29 mouse cellular contexts compared by ENCODE assay signal in genomic region chrX:51635756-51636155, GRCm38 (mm10). TPM values are rescaled to one million over a fixed set of nuclear protein-coding genes. Genes with fewer than 3 reads are reported as not detected.
DNase-seq lines count a peak whose midpoint lies in the region; ATAC-seq and TF ChIP-seq lines count a peak whose summit lies in the region.
"Had no signal": no experiment of that assay in that cellular context is flagged by ENCODE, and none has a peak within 500 bp of the region (broad histone marks: within the 10 kb centered on the region; RNA-seq: fewer than 3 reads in every experiment).

No protein-coding gene starts in this region.

- no peak overlapping the region for H3K4me3 ChIP-seq in neural tube, embryonic 15.5 days (replicated peaks)
- H3K4me3 ChIP-seq in embryonic facial prominence, embryonic 11.5 days (ENCODE audit: low read depth, low read length) = no peak overlapping the region
- H3K4me3 ChIP-seq in lung, adult 2 months (replicated peaks; ENCODE audit: extremely low read depth, low read depth, low read length) = no peak overlapping the region
- H3K4me3 ChIP-seq: embryonic facial prominence, embryonic 13.5 days; erythroblast, embryonic 14.5 days; gastrocnemius, adult 2 months had no signal

- H3K36me3 ChIP-seq in neural tube, embryonic 15.5 days = no peaks in the 10 kb centered on the region
- H3K36me3 ChIP-seq in embryonic facial prominence, embryonic 11.5 days (replicated peaks; ENCODE audit: control insufficient read depth, insufficient read depth, low read depth, low read length) = no peaks in the 10 kb centered on the region
- H3K36me3 ChIP-seq: embryonic facial prominence, embryonic 13.5 days; G1E had no signal

- H3K4me2 ChIP-seq in neural tube, embryonic 15.5 days = no peak overlapping the region
- no peak overlapping the region for H3K4me2 ChIP-seq in embryonic facial prominence, embryonic 11.5 days (ENCODE audit: low read depth, low read length)
- H3K4me2 ChIP-seq: embryonic facial prominence, embryonic 13.5 days; heart, embryonic 11.5 days; hindbrain, embryonic 14.5 days had no signal

- TF ChIP-seq CTCF in lung, adult 2 months (IDR thresholded peaks at IDR 0.05; ENCODE audit: insufficient read depth, low read length) = no peak

- no peaks in the 10 kb centered on the region for H3K4me1 ChIP-seq in neural tube, embryonic 15.5 days
- no peaks in the 10 kb centered on the region for H3K4me1 ChIP-seq in embryonic facial prominence, embryonic 11.5 days (ENCODE audit: control insufficient read depth, insufficient read depth, low read length)
- no peaks in the 10 kb centered on the region for H3K4me1 ChIP-seq in lung, adult 2 months (ENCODE audit: control insufficient read depth, insufficient read depth, low read length)
- H3K4me1 ChIP-seq: embryonic facial prominence, embryonic 13.5 days had no signal

- TF ChIP-seq POLR2A in lung, adult 2 months (IDR thresholded peaks at IDR 0.05; ENCODE audit: borderline replicate concordance, extremely low read depth, low read depth, low read length) = no peak

- H3K9me3 ChIP-seq in neural tube, embryonic 15.5 days (replicated peaks) = no peaks in the 10 kb centered on the region
- H3K9me3 ChIP-seq in embryonic facial prominence, embryonic 11.5 days (replicated peaks; ENCODE audit: control insufficient read depth, low read length) = no peaks in the 10 kb centered on the region
- H3K9me3 ChIP-seq: embryonic facial prominence, embryonic 13.5 days; G1E had no signal

- H3K27ac ChIP-seq in neural tube, embryonic 15.5 days (replicated peaks) = no peak overlapping the region
- no peak overlapping the region for H3K27ac ChIP-seq in embryonic facial prominence, embryonic 11.5 days (replicated peaks; ENCODE audit: low read depth, low read length)
- H3K27ac ChIP-seq: embryonic facial prominence, embryonic 13.5 days; gastrocnemius, adult 2 months; hindbrain, embryonic 14.5 days; hindbrain, postnatal 0 days had no signal

- no peak for ATAC-seq in neural tube, embryonic 15.5 days (ENCODE audit: low FRiP score)
- no peak for ATAC-seq in embryonic facial prominence, embryonic 11.5 days (replicated peaks; ENCODE audit: insufficient number of reproducible peaks, low FRiP score, low TSS enrichment, low read depth)
- no peak for ATAC-seq in megakaryocyte-erythroid progenitor cell, adult 5-6 weeks (replicated peaks; ENCODE audit: low FRiP score, low TSS enrichment, poor library complexity, severe bottlenecking)
- ATAC-seq: forebrain, embryonic 14.5 days; forebrain, postnatal 0 days; hindbrain, postnatal 0 days; inflammation-experienced regulatory T-cells, adult 6 months; intestine, embryonic 16.5 days; Patski had no signal

- 69% methylated on average over 7 of the region's 7 CpGs for WGBS in neural tube, embryonic 15.5 days
- WGBS in embryonic facial prominence, embryonic 11.5 days = 46% methylated on average over 7 of the region's 7 CpGs
- WGBS in lung, adult 2 months = 80% methylated on average over 7 of the region's 7 CpGs

- DNase-seq in neural tube, embryonic 10.5 days (ENCODE audit: extremely low spot score, low spot score) = peak; percentile 14
- DNase-seq in embryo, embryonic 10 days (ENCODE audit: low spot score) = peak; percentile 13
- peak; percentile 14 for DNase-seq in embryo, embryonic 11 days
- DNase-seq in embryonic facial prominence, embryonic 11.5 days (ENCODE audit: low spot score) = peak; percentile 25
- no peak for DNase-seq in spleen, postnatal 10 days (ENCODE audit: low spot score in 2 of 2)
- DNase-seq in lung, adult 2 months = no peak
- DNase-seq: adrenal gland, postnatal 10 days; adrenal gland, postnatal 36 days; cerebellum, adult 11 months; cerebellum, adult 2 months; cerebellum, adult 9-11 months; cerebellum, postnatal 36 days; forebrain, postnatal 0 days; gastrocnemius, adult 2 months; gastrocnemius, postnatal 14 days; heart, adult 11 months had no signal

- no peaks in the 10 kb centered on the region for H3K27me3 ChIP-seq in neural tube, embryonic 15.5 days (replicated peaks)
- no peaks in the 10 kb centered on the region for H3K27me3 ChIP-seq in embryonic facial prominence, embryonic 11.5 days (ENCODE audit: control insufficient read depth, insufficient read depth, low read length)
- H3K27me3 ChIP-seq: CH12.LX had no signal

- H3K9ac ChIP-seq in neural tube, embryonic 15.5 days (replicated peaks) = no peak overlapping the region
- H3K9ac ChIP-seq in embryonic facial prominence, embryonic 11.5 days (replicated peaks; ENCODE audit: low read length) = no peak overlapping the region
- H3K9ac ChIP-seq: embryonic facial prominence, embryonic 13.5 days; forebrain, postnatal 0 days; hindbrain, embryonic 14.5 days had no signal

RNA-seq across cellular contexts. Expression of gene Hs6st2, which starts 45.9 kb away (rescaled TPM):
- polyA plus RNA-seq in neural tube, embryonic 15.5 days (2015; fragmentation: Nextera tagmentation; extraction: Ambion mirVana) = 33.8 and 38.4 TPM in 2 replicates
- 25.3 and 27.0 TPM in 2 replicates for polyA plus RNA-seq in embryonic facial prominence, embryonic 11.5 days (2014; fragmentation: Nextera tagmentation; extraction: Ambion mirVana)
- 0.37 TPM in 1 of 2 replicates, not detected in the other for total RNA-seq in megakaryocyte-erythroid progenitor cell, adult 5-6 weeks (2014; fragmentation: Nextera tagmentation)
- 8.4 TPM in 1 of 2 replicates, not detected in the other for total RNA-seq in megakaryocyte-erythroid progenitor cell, adult 5-6 weeks (2017)
- polyA plus RNA-seq in lung, adult 2 months (2012; rRNA removed) = 2.0 and 2.3 TPM in 2 replicates
- total RNA-seq: CH12.LX had no signal
- polyA plus RNA-seq: erythroblast, embryonic 14.5 days; G1E had no signal

Comparison
In these comparisons a context has a peak if more than half of its experiments do, and no peak if none do; other contexts are left out.
1. DNase-seq: peak in neural tube, embryonic 10.5 days (single experiment), embryo, embryonic 10 days (single experiment), embryo, embryonic 11 days (single experiment) and embryonic facial prominence, embryonic 11.5 days (single experiment); none in spleen, postnatal 10 days (0 of 2) and lung, adult 2 months (single experiment).